Mouse (Mus musculus) liver, embryonic 16.5 days (tissue): ENCODE measurements around the gene Tnk1. TPM values are rescaled to one million over a fixed set of nuclear protein-coding genes. Genes with fewer than 3 reads are reported as not detected.

ENCODE experiments used
- ATAC-seq: fragments of 200-750 bp; cut with Nextera tagmentation; 2 replicates; pipeline ENCODE4 v1.8.0; 2017; ENCODE audit warnings: low read depth, mild to moderate bottlenecking, moderate number of reproducible peaks, moderate library complexity
- H3K27ac ChIP-seq: fragments of 300-500 bp; sonication (generic); 2 replicates; pipeline ENCODE4 v1.5.1; 2014; ENCODE audit warnings: mild to moderate bottlenecking, low read length
- H3K27me3 ChIP-seq: fragments of 300-500 bp; sonication (generic); 2 replicates; pipeline ENCODE4 v1.6.1; 2014; ENCODE audit warnings: low read depth, low read length, mixed read lengths; ENCODE audit not compliant: control insufficient read depth, insufficient read depth
- H3K36me3 ChIP-seq: fragments of 300-500 bp; sonication (generic); 2 replicates; pipeline ENCODE4 v1.6.1; 2014; ENCODE audit warnings: mild to moderate bottlenecking; ENCODE audit not compliant: control insufficient read depth, insufficient read depth
- H3K4me1 ChIP-seq: fragments of 300-500 bp; sonication (generic); 2 replicates; pipeline ENCODE4 v1.6.1; 2014; ENCODE audit warnings: low read depth, low read length, mixed read lengths; ENCODE audit not compliant: control insufficient read depth
- H3K4me2 ChIP-seq: fragments of 300-500 bp; sonication (generic); 2 replicates; pipeline ENCODE4 v1.6.1; 2014; ENCODE audit warnings: low read depth, low read length, mixed read lengths
- H3K4me3 ChIP-seq: fragments of 300-500 bp; sonication (generic); 2 replicates; pipeline ENCODE4 v1.5.1; 2014; ENCODE audit warnings: low read depth, mild to moderate bottlenecking, low read length
- H3K9ac ChIP-seq: fragments of 300-500 bp; sonication (generic); 2 replicates; pipeline ENCODE4 v1.6.1; 2014; ENCODE audit warnings: low read depth, low read length
- H3K9me3 ChIP-seq: fragments of 300-500 bp; sonication (generic); replicated peaks from 2 replicates; pipeline ENCODE4 v1.6.1; 2016; ENCODE audit warnings: low read length; ENCODE audit not compliant: control insufficient read depth
- WGBS: fragments of 180-500 bp; shearing (Covaris S2); extraction: QIAGEN DNeasy Blood & Tissue Kit; methylation state at CpG from one replicate; pipeline ENCODE4 v1.1.7; 2014; ENCODE audit not compliant: insufficient replicate concordance; 5-methylcytosine and 5-hydroxymethylcytosine counted together
- polyA plus RNA-seq: library from polyadenylated mRNA; unstranded; fragments of >200 nt; fragmentation: Nextera tagmentation; extraction: Ambion mirVana; gene quantifications from 2 replicates; pipeline ENCODE4 v1.2.1, GENCODE M21; 2015

Gene Tnk1
- polyA plus RNA-seq: 0.74 and 0.96 TPM in 2 replicates

GRCm38 (mm10) chr11:69858113-69858998 lies at the start of gene Tnk1:
TSS of gene Tnk1 (minus strand) at chr11:69858730.
- no peak within 1 kb of the TSS for H3K4me3 ChIP-seq
- ATAC-seq: no peak
- no peak within 1 kb of the TSS for H3K27ac ChIP-seq

GRCm38 (mm10) chr11:69904311-69904710 lies 45.8 kb upstream of the Tnk1 start:
- peaks cover 49% of the 10 kb centered on the region for H3K36me3 ChIP-seq
- no peak overlapping the region for H3K27ac ChIP-seq
- no peak for ATAC-seq
- H3K27me3 ChIP-seq: 0 out of 2 replicates have a peak, but pooled peaks cover 2% of the 10 kb centered on the region
- no peak overlapping the region for H3K9ac ChIP-seq
- H3K9me3 ChIP-seq: no peaks in the 10 kb centered on the region
- no peak overlapping the region for H3K4me2 ChIP-seq
- peaks cover 25% of the 10 kb centered on the region for H3K4me1 ChIP-seq
- WGBS: 88% methylated on average over 9 of the region's 9 CpGs
- H3K4me3 ChIP-seq: no peak overlapping the region

More at GRCm38 (mm10) chr11:69858113-69858998, at the start of gene Tnk1:
- Histone ChIP-seq H3K9ac (no peak within 1 kb of the TSS), H3K4me2 (no peak within 1 kb of the TSS; the same call in 1 of the 2 replicates), H3K4me1 (peaks cover 28% of the 10 kb centered on the region), H3K27me3 (peaks cover 10% of the 10 kb centered on the region), H3K36me3 (no peaks in the 10 kb centered on the region), H3K9me3 (no peaks in the 10 kb centered on the region)
- 40% methylated on average over 30 of the region's 30 CpGs for WGBS

GRCm38 (mm10) chr11:69902972-69903371 lies 44.4 kb upstream of the Tnk1 start:
- H3K4me2 ChIP-seq: peak overlapping the region; percentile 98; the same call in 1 of the 2 replicates
- peaks cover 25% of the 10 kb centered on the region for H3K4me1 ChIP-seq
- no peak for ATAC-seq
- no peaks in the 10 kb centered on the region for H3K9me3 ChIP-seq
- 77% methylated on average over 13 of the region's 13 CpGs for WGBS
- peak overlapping the region; percentile 1; the same call in 1 of the 2 replicates for H3K27ac ChIP-seq
- peak overlapping the region; percentile 88 for H3K4me3 ChIP-seq
- 0 out of 2 replicates have a peak, but pooled peaks cover 3% of the 10 kb centered on the region for H3K27me3 ChIP-seq
- no peak overlapping the region for H3K9ac ChIP-seq
- peaks cover 35% of the 10 kb centered on the region for H3K36me3 ChIP-seq

GRCm38 (mm10) chr11:69901993-69902392 lies 43.5 kb upstream of the Tnk1 start:
- peak overlapping the region; percentile 91 for H3K9ac ChIP-seq
- peak overlapping the region; percentile 98 for H3K27ac ChIP-seq
- ATAC-seq: peak; percentile 3
- H3K4me2 ChIP-seq: peak overlapping the region; percentile 98
- under 1% methylated on average over 39 of the region's 39 CpGs for WGBS
- peaks cover 25% of the 10 kb centered on the region for H3K4me1 ChIP-seq
- 0 out of 2 replicates have a peak, but pooled peaks cover 3% of the 10 kb centered on the region for H3K27me3 ChIP-seq
- H3K36me3 ChIP-seq: peaks cover 26% of the 10 kb centered on the region
- H3K4me3 ChIP-seq: peak overlapping the region; percentile 88
- no peaks in the 10 kb centered on the region for H3K9me3 ChIP-seq

GRCm38 (mm10) chr11:69901406-69901846 lies 42.9 kb upstream of the Tnk1 start:
- Histone ChIP-seq H3K4me1 (peaks cover 25% of the 10 kb centered on the region), H3K9me3 (no peaks in the 10 kb centered on the region), H3K4me2 (peak overlapping the region; percentile 98), H3K4me3 (peak overlapping the region; percentile 88), H3K27me3 (0 out of 2 replicates have a peak, but pooled peaks cover 3% of the 10 kb centered on the region), H3K27ac (peak overlapping the region; percentile 98), H3K9ac (peak overlapping the region; percentile 91), H3K36me3 (peaks cover 21% of the 10 kb centered on the region)
- peak; percentile 65 for ATAC-seq
- 0% methylated on average over 41 of the region's 42 CpGs for WGBS

GRCm38 (mm10) chr11:69900471-69901405 lies 42.2 kb upstream of the Tnk1 start, which contains the start of the genes 2810408A11Rik and Neurl4:
TSS of gene 2810408A11Rik (minus strand) at chr11:69900987.
TSS of gene Neurl4 (plus strand) at chr11:69901072.
- Histone ChIP-seq H3K9ac (peak within 1 kb of the TSS; percentile 91), H3K27me3 (0 out of 2 replicates have a peak, but pooled peaks cover 3% of the 10 kb centered on the region), H3K4me3 (peak within 1 kb of the TSS; percentile 88), H3K9me3 (no peaks in the 10 kb centered on the region), H3K27ac (peak within 1 kb of the TSS; percentile 98), H3K4me2 (peak within 1 kb of the TSS; percentile 98), H3K36me3 (peaks cover 16% of the 10 kb centered on the region), H3K4me1 (peaks cover 27% of the 10 kb centered on the region)
- WGBS: under 1% methylated on average over 38 of the region's 38 CpGs
- ATAC-seq: peak; percentile 92

GRCm38 (mm10) chr11:69899870-69900269 lies 41.3 kb upstream of the Tnk1 start:
- Histone ChIP-seq H3K27me3 (0 out of 2 replicates have a peak, but pooled peaks cover 3% of the 10 kb centered on the region), H3K9me3 (no peaks in the 10 kb centered on the region), H3K27ac (no peak overlapping the region), H3K36me3 (peaks cover 10% of the 10 kb centered on the region), H3K4me1 (peaks cover 34% of the 10 kb centered on the region), H3K9ac (0 out of 2 replicates have a peak overlapping the region, but pooled peaks have one; percentile 19), H3K4me2 (peak overlapping the region; percentile 98), H3K4me3 (no peak overlapping the region; the same call in 1 of the 2 replicates)
- 41% methylated on average over 4 of the region's 4 CpGs for WGBS
- ATAC-seq: no peak

- Histone ChIP-seq H3K27me3 (0 out of 2 replicates have a peak, but pooled peaks cover 3% of the 10 kb centered on the region), H3K4me2 (0 out of 2 replicates have a peak within 1 kb of the TSS, but pooled peaks have one; percentile 22), H3K36me3 (no peaks in the 10 kb centered on the region), H3K27ac (peak within 1 kb of the TSS; percentile 64), H3K9ac (no peak within 1 kb of the TSS), H3K4me3 (peak within 1 kb of the TSS; percentile 22; the same call in 1 of the 2 replicates), H3K9me3 (no peaks in the 10 kb centered on the region), H3K4me1 (peaks cover 29% of the 10 kb centered on the region)
- WGBS: 31% methylated on average over 4 of the region's 4 CpGs
- ATAC-seq: peak; percentile 63
Measured at GRCm38 (mm10) chr11:69895291-69895690, 36.8 kb upstream of the Tnk1 start, which contains the start of gene Acap1. TSS of gene Acap1 (minus strand) at chr11:69895539.
